Mouse (Mus musculus): Measurements from ENCODE around the gene Bpifb5.

- TF ChIP-seq CTCF (IDR thresholded peaks at IDR 0.05; ENCODE audit: low read depth, low read length) (no peak), GATA1 (IDR thresholded peaks at IDR 0.05; ENCODE audit: borderline replicate concordance, low read length) (no peak)
These were observed 29.5 kb upstream of the Bpifb5 start for GRCm38 (mm10) chr2:154193994-154194504.
